Mouse (Mus musculus) kidney, embryonic 15.5 days (tissue): ENCODE data around the gene Rab38. TPM values are rescaled to one million over a fixed set of nuclear protein-coding genes. Genes with fewer than 3 reads are reported as not detected.

ENCODE experiments used
- ATAC-seq: fragments of 200-750 bp; cut with Nextera tagmentation; replicated peaks from 2 replicates; pipeline ENCODE4 v1.8.0; 2017; ENCODE audit warnings: moderate TSS enrichment; ENCODE audit not compliant: low FRiP score
- H3K27ac ChIP-seq: fragments of 300-500 bp; sonication (generic); 2 replicates; pipeline ENCODE4 v1.5.1; 2015; ENCODE audit warnings: mild to moderate bottlenecking, inconsistent platforms
- H3K27me3 ChIP-seq: fragments of 300-500 bp; sonication (generic); 2 replicates; pipeline ENCODE4 v1.6.1; 2015; ENCODE audit warnings: inconsistent platforms
- H3K36me3 ChIP-seq: fragments of 300-500 bp; sonication (generic); 2 replicates; pipeline ENCODE4 v1.6.1; 2015; ENCODE audit warnings: inconsistent platforms
- H3K4me1 ChIP-seq: fragments of 300-500 bp; sonication (generic); 2 replicates; pipeline ENCODE4 v1.6.1; 2015; ENCODE audit warnings: inconsistent platforms
- H3K4me2 ChIP-seq: fragments of 300-500 bp; sonication (generic); 2 replicates; pipeline ENCODE4 v1.6.1; 2015; ENCODE audit warnings: moderate library complexity, mild to moderate bottlenecking, inconsistent platforms
- H3K4me3 ChIP-seq: fragments of 300-500 bp; sonication (generic); replicated peaks from 2 replicates; pipeline ENCODE4 v1.5.1; 2015; ENCODE audit warnings: mild to moderate bottlenecking, inconsistent platforms
- H3K9ac ChIP-seq: fragments of 300-500 bp; sonication (generic); 2 replicates; pipeline ENCODE4 v1.6.1; 2015; ENCODE audit warnings: mild to moderate bottlenecking, inconsistent platforms
- H3K9me3 ChIP-seq: fragments of 300-500 bp; sonication (generic); replicated peaks from 2 replicates; pipeline ENCODE4 v1.6.1; 2016; ENCODE audit warnings: inconsistent platforms
- WGBS: fragments of 180-500 bp; shearing (Covaris S2); methylation state at CpG from one replicate; pipeline ENCODE4 v1.1.7; 2015; ENCODE audit warnings: mixed read lengths; 5-methylcytosine and 5-hydroxymethylcytosine counted together
- polyA plus RNA-seq: library from polyadenylated mRNA; unstranded; fragments of >200 nt; fragmentation: Nextera tagmentation; extraction: Ambion mirVana; gene quantifications from 2 replicates; pipeline ENCODE4 v1.2.1, GENCODE M21; 2015

Rab38 gene
- 3.6 and 3.8 TPM in 2 replicates for polyA plus RNA-seq

DNA sequence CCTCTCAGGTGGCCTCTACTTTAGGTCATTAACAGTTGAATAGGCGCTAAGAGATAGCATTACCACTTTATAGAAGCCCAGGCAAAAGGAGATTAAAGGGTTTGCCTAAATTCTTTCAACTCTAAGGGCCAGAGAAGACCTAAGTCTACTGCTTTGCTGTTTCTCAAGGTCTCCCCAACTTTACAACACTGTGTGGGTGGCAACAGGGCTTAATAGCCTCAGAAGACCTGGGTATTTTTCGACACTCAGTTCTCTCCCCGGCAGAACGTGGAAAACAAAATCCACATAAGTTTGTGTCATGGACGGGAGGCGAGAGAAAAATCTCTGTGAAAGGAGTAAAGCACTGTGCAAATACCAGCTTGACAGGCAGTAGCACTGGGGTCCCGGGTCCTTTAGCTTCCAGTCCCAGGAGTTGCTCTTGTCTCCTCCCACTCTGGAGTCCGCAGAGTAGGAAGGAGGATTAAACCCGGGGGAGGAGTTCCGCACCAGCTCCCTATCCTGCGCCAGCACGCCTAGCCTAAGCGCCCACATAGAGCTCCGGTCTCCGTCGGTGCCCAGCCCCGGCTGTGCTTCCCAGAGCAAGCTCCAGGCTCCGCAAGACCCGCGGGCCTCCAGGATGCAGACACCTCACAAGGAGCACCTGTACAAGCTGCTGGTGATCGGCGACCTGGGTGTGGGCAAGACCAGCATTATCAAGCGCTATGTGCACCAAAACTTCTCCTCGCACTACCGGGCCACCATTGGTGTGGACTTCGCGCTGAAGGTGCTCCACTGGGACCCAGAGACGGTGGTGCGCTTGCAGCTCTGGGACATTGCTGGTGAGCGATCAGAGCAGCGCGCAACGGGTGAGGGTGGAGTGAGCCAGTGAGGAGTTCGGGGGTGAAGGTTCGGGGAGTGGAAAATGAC lies at the start of gene Rab38:
TSS of gene Rab38 (plus strand) at position 488 of the 906 bp plus-strand sequence.
- Histone ChIP-seq H3K27me3 (0 out of 2 replicates have a peak, but pooled peaks cover 4% of the 10 kb centered on the region), H3K9ac (peak within 1 kb of the TSS; percentile 38), H3K9me3 (no peaks in the 10 kb centered on the region), H3K27ac (no peak within 1 kb of the TSS), H3K4me3 (peak within 1 kb of the TSS; percentile 53), H3K36me3 (no peaks in the 10 kb centered on the region), H3K4me1 (0 out of 2 replicates have a peak, but pooled peaks cover 5% of the 10 kb centered on the region), H3K4me2 (peak within 1 kb of the TSS; percentile 77)
- 2% methylated on average over 35 of the region's 35 CpGs for WGBS
- ATAC-seq = peak; percentile 100

DNA sequence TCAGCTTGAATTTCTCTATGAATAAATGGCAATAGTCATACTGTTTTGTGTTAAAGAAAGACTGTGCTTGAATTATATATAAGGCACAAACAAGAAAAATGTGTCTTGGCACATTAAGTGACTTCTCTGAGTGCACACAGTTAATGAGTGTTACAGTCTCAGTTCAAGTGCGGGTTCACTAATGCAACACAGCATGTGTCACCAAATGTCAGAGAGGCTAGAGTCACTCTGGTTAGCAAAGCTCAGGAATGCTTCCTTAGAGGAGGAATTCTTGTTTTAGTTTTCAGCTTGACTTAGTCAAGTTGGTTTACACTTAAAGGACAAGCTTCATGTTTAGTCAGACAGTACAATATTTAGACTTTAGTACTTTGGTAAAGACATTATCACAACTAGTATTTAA lies 35.5 kb upstream of the Rab38 start:
- no peak for ATAC-seq
- Histone ChIP-seq H3K4me3 (no peak overlapping the region), H3K27me3 (no peaks in the 10 kb centered on the region), H3K9ac (no peak overlapping the region), H3K27ac (no peak overlapping the region), H3K9me3 (no peaks in the 10 kb centered on the region), H3K4me1 (no peaks in the 10 kb centered on the region), H3K36me3 (no peaks in the 10 kb centered on the region), H3K4me2 (no peak overlapping the region)
- WGBS = 84% methylated on average over 1 of the region's 1 CpGs

DNA sequence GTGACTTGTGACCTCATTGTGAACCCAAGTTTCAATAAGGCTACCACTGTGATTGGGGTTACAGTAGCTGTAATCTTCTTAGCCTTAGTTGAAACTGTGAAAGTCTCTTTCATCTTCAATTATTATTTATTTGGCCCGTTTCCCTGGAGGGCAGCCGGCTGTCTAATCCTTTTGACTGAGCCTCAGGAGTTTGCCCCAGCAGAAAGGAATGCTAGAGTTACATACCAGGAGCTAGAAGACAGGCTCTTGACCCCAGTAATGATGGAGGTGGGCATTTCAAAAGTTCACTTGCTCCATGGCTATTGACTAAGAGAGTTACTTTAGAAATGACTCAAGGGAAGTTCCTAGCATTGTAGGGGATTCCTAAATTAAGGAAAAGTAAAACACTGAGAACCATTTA lies 34.3 kb upstream of the Rab38 start:
- H3K27ac ChIP-seq = no peak overlapping the region
- 59% methylated on average over 2 of the region's 2 CpGs for WGBS
- no peaks in the 10 kb centered on the region for H3K9me3 ChIP-seq
- no peaks in the 10 kb centered on the region for H3K27me3 ChIP-seq
- H3K4me1 ChIP-seq = no peaks in the 10 kb centered on the region
- H3K4me3 ChIP-seq = no peak overlapping the region
- ATAC-seq = no peak
- H3K36me3 ChIP-seq = no peaks in the 10 kb centered on the region
- H3K9ac ChIP-seq = no peak overlapping the region
- no peak overlapping the region for H3K4me2 ChIP-seq

DNA sequence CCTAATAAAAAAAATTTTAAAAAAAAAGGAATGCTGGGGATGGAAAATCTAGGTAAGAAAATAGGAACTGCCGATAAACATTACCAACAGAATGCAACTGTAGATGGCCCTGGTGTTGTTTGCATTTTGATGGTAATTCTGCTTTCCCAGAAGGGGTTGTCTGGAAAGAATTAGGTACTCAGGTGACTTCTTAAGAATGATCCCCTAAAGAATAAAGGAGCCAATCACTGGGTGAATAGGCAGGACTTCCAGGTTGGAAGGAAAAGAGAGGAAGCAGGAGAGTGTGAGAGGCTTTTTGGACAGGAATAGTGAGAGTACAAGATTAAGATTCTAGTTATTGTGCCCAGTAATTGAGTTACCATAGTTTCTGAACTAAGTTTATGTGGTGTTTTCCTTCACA lies 24.8 kb upstream of the Rab38 start:
- 98% methylated on average over 1 of the region's 1 CpGs for WGBS
- Histone ChIP-seq H3K4me1 (no peaks in the 10 kb centered on the region), H3K4me3 (no peak overlapping the region), H3K9me3 (no peaks in the 10 kb centered on the region), H3K4me2 (no peak overlapping the region), H3K27ac (no peak overlapping the region), H3K9ac (no peak overlapping the region), H3K36me3 (no peaks in the 10 kb centered on the region), H3K27me3 (no peaks in the 10 kb centered on the region)
- no peak for ATAC-seq

DNA sequence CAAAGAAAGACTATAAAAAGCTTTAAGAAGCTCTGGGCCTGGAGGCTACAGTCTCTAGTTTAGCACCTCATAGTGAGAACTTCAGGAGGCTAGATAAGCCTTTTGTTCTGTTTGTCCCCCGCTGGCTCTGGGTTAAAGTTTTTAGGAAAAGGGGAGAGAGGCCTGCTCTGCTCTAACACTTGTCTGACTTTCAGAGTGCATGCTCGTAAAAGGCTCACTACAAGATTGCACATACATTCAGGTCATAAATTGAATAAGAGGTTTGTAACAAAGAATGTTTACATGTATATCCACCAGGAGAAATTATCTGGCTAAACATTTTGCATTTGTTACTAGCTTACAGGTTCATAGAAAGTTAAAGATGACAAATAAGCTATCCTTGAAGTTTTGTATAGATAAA lies 23.6 kb upstream of the Rab38 start:
- Histone ChIP-seq H3K4me2 (no peak overlapping the region), H3K4me1 (no peaks in the 10 kb centered on the region), H3K27ac (no peak overlapping the region), H3K27me3 (no peaks in the 10 kb centered on the region), H3K9ac (no peak overlapping the region), H3K36me3 (no peaks in the 10 kb centered on the region), H3K9me3 (no peaks in the 10 kb centered on the region), H3K4me3 (no peak overlapping the region)
- no peak for ATAC-seq
- WGBS = 71% methylated on average over 2 of the region's 2 CpGs

DNA sequence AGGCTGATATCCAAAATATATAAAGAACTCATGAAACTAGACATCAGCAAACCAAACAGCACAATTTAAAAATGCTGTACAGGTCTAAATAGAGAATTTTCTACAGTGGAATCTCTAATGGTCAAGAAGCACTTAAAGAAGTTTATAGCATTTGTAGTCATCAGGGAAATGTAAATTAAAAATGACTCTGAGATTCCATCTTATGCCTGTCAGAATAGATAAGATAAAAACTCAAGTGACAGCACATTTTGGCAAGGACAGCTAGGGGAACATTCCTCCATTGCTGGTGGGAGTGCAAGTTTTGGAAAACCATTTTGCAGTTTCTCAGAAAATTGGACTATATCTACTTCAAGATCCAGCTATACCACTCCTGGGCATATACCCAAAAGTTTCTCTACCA lies 8.3 kb upstream of the Rab38 start:
- Histone ChIP-seq H3K9ac (no peak overlapping the region), H3K4me1 (no peaks in the 10 kb centered on the region), H3K27ac (no peak overlapping the region), H3K4me2 (no peak overlapping the region), H3K9me3 (no peaks in the 10 kb centered on the region), H3K27me3 (no peaks in the 10 kb centered on the region), H3K4me3 (no peak overlapping the region), H3K36me3 (no peaks in the 10 kb centered on the region)
- no peak for ATAC-seq

DNA sequence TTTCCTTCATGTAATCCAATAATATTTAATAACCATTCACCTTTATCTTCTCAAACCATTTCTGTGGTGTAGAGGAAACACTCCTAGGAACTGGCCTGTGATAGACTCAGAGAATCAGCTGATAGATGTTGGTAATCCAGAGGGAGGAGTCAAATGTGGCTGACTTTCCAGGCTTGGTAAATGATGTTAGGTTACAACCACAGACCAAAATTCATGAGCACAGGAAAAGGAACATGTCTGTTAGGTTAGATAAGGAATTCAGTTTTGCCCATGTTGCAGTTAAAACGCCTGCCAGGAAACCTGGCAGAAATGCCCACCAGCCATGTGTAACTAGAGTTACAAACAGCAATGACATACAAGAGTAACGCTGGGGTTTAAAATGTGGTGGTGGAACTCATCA lies 6.2 kb upstream of the Rab38 start:
- Histone ChIP-seq H3K27me3 (no peaks in the 10 kb centered on the region), H3K9me3 (no peaks in the 10 kb centered on the region), H3K4me2 (no peak overlapping the region), H3K36me3 (no peaks in the 10 kb centered on the region), H3K4me3 (no peak overlapping the region), H3K9ac (no peak overlapping the region), H3K27ac (no peak overlapping the region), H3K4me1 (no peaks in the 10 kb centered on the region)
- 71% methylated on average over 2 of the region's 2 CpGs for whole genome bisulfite sequencing
- ATAC-seq = no peak

DNA sequence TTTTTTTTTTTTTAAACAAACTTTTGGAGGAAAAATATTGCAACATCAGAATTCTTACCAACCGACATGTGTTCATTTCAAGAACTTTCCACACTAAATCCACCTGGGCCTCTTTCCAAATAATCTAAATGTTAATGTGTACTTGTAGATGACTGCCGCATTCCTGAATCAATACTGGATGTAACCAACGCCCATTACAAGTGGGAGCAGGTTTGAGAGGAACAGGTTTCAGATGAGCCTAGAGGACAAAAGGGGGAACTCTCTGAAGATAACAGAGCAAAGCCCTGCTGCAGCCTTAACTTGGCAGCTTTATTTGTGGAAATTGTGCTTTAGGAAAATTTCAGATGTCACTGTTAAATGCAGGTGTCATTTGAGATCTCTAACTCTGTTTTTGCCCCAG lies 4.3 kb upstream of the Rab38 start:
- H3K27me3 ChIP-seq = no peaks in the 10 kb centered on the region
- H3K27ac ChIP-seq = no peak overlapping the region
- H3K9ac ChIP-seq = no peak overlapping the region
- 70% methylated on average over 3 of the region's 3 CpGs for WGBS
- H3K36me3 ChIP-seq = no peaks in the 10 kb centered on the region
- H3K4me3 ChIP-seq = no peak overlapping the region
- ATAC-seq = no peak
- H3K9me3 ChIP-seq = no peaks in the 10 kb centered on the region
- H3K4me2 ChIP-seq = no peak overlapping the region
- H3K4me1 ChIP-seq = 0 out of 2 replicates have a peak, but pooled peaks cover 5% of the 10 kb centered on the region

DNA sequence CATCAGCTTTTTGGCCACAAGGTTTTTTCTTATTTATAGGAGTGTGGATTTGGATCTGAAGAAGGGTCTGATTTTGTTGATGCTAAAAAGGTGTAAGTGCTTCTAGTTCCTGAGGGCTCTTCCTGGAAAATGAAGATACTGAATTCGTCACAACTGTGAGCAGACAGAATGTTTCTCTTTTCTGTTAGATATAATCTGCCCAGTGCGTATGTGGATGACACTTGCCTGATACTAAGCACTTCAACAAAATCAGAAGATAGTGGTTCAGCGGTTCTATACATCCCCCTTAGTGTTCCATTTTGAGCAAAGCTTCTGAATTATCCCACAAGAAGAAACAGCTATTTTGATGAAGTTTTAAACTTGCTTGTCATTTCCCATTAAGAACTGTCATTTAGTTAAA lies 2.6 kb upstream of the Rab38 start:
- H3K9me3 ChIP-seq = no peaks in the 10 kb centered on the region
- no peak for ATAC-seq
- H3K4me2 ChIP-seq = no peak overlapping the region
- 0 out of 2 replicates have a peak, but pooled peaks cover 5% of the 10 kb centered on the region for H3K4me1 ChIP-seq
- no peak overlapping the region for H3K27ac ChIP-seq
- WGBS = 93% methylated on average over 3 of the region's 3 CpGs
- no peak overlapping the region for H3K4me3 ChIP-seq
- H3K36me3 ChIP-seq = no peaks in the 10 kb centered on the region
- 0 out of 2 replicates have a peak, but pooled peaks cover 4% of the 10 kb centered on the region for H3K27me3 ChIP-seq
- no peak overlapping the region for H3K9ac ChIP-seq

DNA sequence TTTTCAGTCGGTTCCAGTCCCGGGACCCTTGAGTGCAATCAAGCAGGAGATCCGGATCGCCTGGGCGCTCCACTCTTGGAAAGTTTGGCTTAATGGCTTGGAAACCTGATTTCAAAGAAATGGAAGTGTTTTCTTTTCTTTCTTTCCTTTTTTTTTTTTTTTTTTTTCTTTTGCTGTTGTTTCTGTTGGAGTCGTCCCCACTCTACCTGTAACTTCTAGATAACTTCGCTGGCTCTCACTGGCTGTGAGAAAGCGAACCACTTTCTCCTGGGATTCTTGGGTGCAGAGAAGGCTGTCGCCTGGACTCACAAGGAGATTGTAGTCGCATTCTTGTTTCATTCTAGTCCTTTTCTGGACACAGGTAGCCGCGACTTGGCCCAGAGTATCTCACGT lies 615 bp downstream of the Rab38 start:
- Histone ChIP-seq H3K36me3 (no peaks in the 10 kb centered on the region), H3K27me3 (0 out of 2 replicates have a peak, but pooled peaks cover 4% of the 10 kb centered on the region), H3K4me2 (peak overlapping the region; percentile 77), H3K4me1 (0 out of 2 replicates have a peak, but pooled peaks cover 5% of the 10 kb centered on the region), H3K27ac (no peak overlapping the region), H3K9ac (peak overlapping the region; percentile 38), H3K9me3 (no peaks in the 10 kb centered on the region), H3K4me3 (peak overlapping the region; percentile 53)
- ATAC-seq = no peak
- WGBS = 7% methylated on average over 13 of the region's 13 CpGs

DNA sequence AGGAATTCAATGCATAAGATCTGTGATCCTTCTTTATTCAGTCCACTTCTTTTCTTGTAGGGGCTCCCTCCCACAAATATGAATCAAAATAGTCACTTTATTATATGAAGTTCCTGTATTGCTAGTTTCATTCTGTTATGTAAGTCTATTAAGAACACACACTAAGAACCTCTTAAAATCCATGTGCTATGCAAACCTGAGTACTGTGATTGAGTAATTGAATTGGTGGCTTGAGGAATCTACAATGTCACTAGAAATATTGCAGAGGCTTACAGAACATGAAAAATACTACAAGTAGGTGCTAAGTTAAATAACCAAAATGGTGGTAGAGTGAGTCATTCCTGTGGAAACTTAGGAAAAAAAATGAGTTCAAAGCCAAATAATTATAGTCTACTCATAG lies 10.2 kb downstream of the Rab38 start:
- ATAC-seq = no peak
- Histone ChIP-seq H3K9me3 (no peaks in the 10 kb centered on the region), H3K27ac (no peak overlapping the region), H3K4me2 (no peak overlapping the region), H3K9ac (no peak overlapping the region), H3K4me3 (no peak overlapping the region), H3K4me1 (no peaks in the 10 kb centered on the region), H3K36me3 (no peaks in the 10 kb centered on the region), H3K27me3 (no peaks in the 10 kb centered on the region)

DNA sequence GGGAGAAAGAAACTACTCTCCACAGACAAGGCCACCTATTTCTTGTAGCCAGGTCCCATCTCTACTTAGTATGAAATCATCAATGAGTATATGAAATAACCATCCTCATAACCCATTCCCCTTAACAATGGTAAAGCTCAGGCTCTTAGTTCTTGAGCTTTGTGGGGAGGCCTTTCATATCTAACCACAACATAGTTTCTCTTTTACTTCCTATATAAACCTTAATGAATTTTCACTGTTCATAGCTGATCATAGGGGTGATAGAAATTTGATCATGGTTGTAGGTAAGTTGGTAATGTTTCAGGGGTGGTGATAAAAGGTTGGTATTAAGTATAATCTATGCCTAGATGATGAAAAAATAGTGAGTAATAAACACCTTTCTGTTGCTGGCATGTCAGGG lies 12.6 kb downstream of the Rab38 start:
- Histone ChIP-seq H3K9ac (no peak overlapping the region), H3K27ac (no peak overlapping the region), H3K36me3 (no peaks in the 10 kb centered on the region), H3K4me1 (no peaks in the 10 kb centered on the region), H3K4me2 (no peak overlapping the region), H3K4me3 (no peak overlapping the region), H3K27me3 (no peaks in the 10 kb centered on the region), H3K9me3 (no peaks in the 10 kb centered on the region)
- no peak for ATAC-seq

DNA sequence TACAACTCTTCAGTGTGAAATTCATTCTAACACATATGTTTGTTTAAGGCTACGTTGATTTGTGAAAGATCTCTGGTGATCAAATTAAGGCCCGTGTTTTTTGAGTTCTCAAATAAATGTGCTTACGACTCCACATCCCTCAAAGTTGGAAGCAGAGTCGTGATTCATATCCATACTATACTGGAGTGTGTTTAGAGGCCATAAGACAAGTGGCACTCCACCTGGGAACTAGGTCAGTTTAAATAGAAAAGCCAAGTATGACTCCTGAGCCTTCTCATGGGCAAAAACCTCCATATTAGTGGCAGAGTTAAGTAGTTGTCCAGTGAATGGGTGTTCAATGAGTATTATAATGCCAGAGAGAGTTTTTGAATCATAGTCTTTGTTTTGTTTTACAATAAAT lies 13.4 kb downstream of the Rab38 start:
- Histone ChIP-seq H3K4me2 (no peak overlapping the region), H3K27me3 (no peaks in the 10 kb centered on the region), H3K36me3 (no peaks in the 10 kb centered on the region), H3K4me1 (no peaks in the 10 kb centered on the region), H3K9ac (no peak overlapping the region), H3K4me3 (no peak overlapping the region), H3K9me3 (no peaks in the 10 kb centered on the region), H3K27ac (no peak overlapping the region)
- ATAC-seq = no peak
- WGBS = 63% methylated on average over 4 of the region's 4 CpGs
